In the genomic region with DNA sequence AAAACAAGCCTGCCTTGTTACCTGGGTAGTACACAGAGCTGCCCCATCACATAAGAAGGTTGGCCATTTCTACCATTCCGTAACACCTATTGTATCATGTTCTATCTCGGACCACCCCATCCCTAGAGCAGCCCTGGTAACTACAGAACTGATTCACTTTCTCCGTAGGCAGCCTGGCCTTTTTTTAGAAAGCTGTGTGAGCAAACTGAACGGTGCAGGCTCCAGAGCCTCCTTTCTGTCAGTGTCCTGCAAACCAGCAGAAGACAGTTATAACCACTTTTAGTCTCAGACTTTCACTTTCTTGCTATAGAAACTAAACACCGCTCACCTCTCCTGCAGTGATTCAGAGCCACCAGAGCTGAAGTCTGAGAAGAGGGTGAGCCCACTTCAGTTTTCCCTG, we compare ENCODE assay signal across 19 mouse cellular contexts. TPM values are rescaled to one million over a fixed set of nuclear protein-coding genes. Genes with fewer than 3 reads are reported as not detected.
"Had no signal": no experiment of that assay in that cellular context is flagged by ENCODE, and none has a peak within 500 bp of the region (broad histone marks: within the 10 kb centered on the region; RNA-seq: fewer than 3 reads in every experiment).

No protein-coding gene starts in this region.

- H3K27me3 ChIP-seq: limb, embryonic 15.5 days; lung, embryonic 15.5 days had no signal

- H3K4me3 ChIP-seq: limb, embryonic 12.5 days; limb, embryonic 15.5 days; lung, embryonic 15.5 days had no signal

- H3K9me3 ChIP-seq: limb, embryonic 12.5 days; limb, embryonic 15.5 days; lung, embryonic 15.5 days had no signal

- H3K27ac ChIP-seq: limb, embryonic 12.5 days; limb, embryonic 15.5 days; liver, embryonic 14.5 days; lung, embryonic 15.5 days had no signal

- H3K4me2 ChIP-seq: limb, embryonic 12.5 days; limb, embryonic 15.5 days; liver, embryonic 11.5 days; lung, embryonic 15.5 days; midbrain, embryonic 11.5 days had no signal

- DNase-seq: kidney, adult 9 months; kidney, postnatal 14 days; kidney, postnatal 4 days; liver, postnatal 0 days; lung, postnatal 10 days; lung, postnatal 4 days; midbrain, embryonic 14.5 days; right cerebral cortex, postnatal 14 days; right cerebral cortex, postnatal 4 days; thymus, adult 2 months; thymus, postnatal 14 days; thymus, postnatal 4 days had no signal

- H3K36me3 ChIP-seq: limb, embryonic 12.5 days; limb, embryonic 15.5 days; lung, embryonic 15.5 days had no signal

- H3K9ac ChIP-seq: limb, embryonic 12.5 days; limb, embryonic 15.5 days; liver, embryonic 14.5 days; liver, postnatal 0 days; lung, embryonic 15.5 days had no signal

- ATAC-seq: liver, postnatal 0 days had no signal

RNA-seq across cellular contexts. Expression of a gene that starts 7.4 kb away (rescaled TPM):
- total RNA-seq: megakaryocyte progenitor cell, adult 5-6 weeks had no signal
